Mouse (Mus musculus): ENCODE measurements around the gene Bmp6.

- TF ChIP-seq CTCF (conservative IDR thresholded peaks at IDR 0.05; ENCODE audit: insufficient read depth, insufficient read length, low read depth, low read length) (peak; percentile 70), POLR2A (IDR thresholded peaks at IDR 0.05; ENCODE audit: low read depth, low read length) (no peak)
These were observed 2.3 kb upstream of the Bmp6 start for GRCm38 (mm10) chr13:38342598-38342997.
